Mouse (Mus musculus): ENCODE measurements around the gene Snurf.
A peak's percentile ranks its signal among the peaks of the same experiment; 100 is the strongest.

Gene Snurf

GRCm38 (mm10) chr7:60004606-60005330, at the start of gene Snurf, which contains the start of gene Gm38393:
TSS of gene Snurf (minus strand) at chr7:60005049.
TSS of gene Gm38393 (minus strand) at chr7:60005064.
- DNase-seq (ENCODE audit: low spot score in 2 of 2), result peak; percentile 46 to 57

- DNase-seq (ENCODE audit: low spot score in 2 of 2), result no peak
These were observed 42.8 kb upstream of the Snurf start for GRCm38 (mm10) chr7:60047481-60048201.

GRCm38 (mm10) chr7:60013186-60013585, 8.3 kb upstream of the Snurf start:
- no peak for DNase-seq (ENCODE audit: low spot score in 2 of 2)

GRCm38 (mm10) chr7:60007727-60008360, 3.0 kb upstream of the Snurf start:
- DNase-seq (ENCODE audit: low spot score in 2 of 2), result no peak

- no peak for DNase-seq (ENCODE audit: low spot score in 2 of 2)
These were observed 1.4 kb upstream of the Snurf start for GRCm38 (mm10) chr7:60006262-60006661.

GRCm38 (mm10) chr7:60003921-60004605, 786 bp downstream of the Snurf start:
- DNase-seq (ENCODE audit: low spot score in 2 of 2), result peak; percentile 4 to 6

GRCm38 (mm10) chr7:60003006-60003865, 1.6 kb downstream of the Snurf start:
- DNase-seq (ENCODE audit: low spot score in 2 of 2), result no peak

GRCm38 (mm10) chr7:59978646-59979045, 26.2 kb downstream of the Snurf start:
- no peak for DNase-seq (ENCODE audit: low spot score in 2 of 2)

Measured in heart, adult 9 months (tissue).